Mouse (Mus musculus) thymus, postnatal 0 days (tissue): ENCODE measurements around the gene Chrne. TPM values are rescaled to one million over a fixed set of nuclear protein-coding genes. Genes with fewer than 3 reads are reported as not detected.

ENCODE experiments used
- DNase-seq: peaks from one replicate; pipeline ENCODE4 v3.0.0-alpha.2; 2015; ENCODE audit warnings: low spot score
- polyA plus RNA-seq: library from polyadenylated mRNA; unstranded; fragments of >200 nt; fragmentation: Nextera tagmentation; extraction: Ambion mirVana; gene quantifications from 2 replicates; pipeline ENCODE4 v1.2.1, GENCODE M21; 2015

The Chrne gene
- polyA plus RNA-seq, 1 experiment from 2014 or later = 1.1 TPM

- peak; percentile 81 for DNase-seq
Observed at GRCm38 (mm10) chr11:70652029-70652883, 33.2 kb upstream of the Chrne start.

GRCm38 (mm10) chr11:70651391-70651790, 32.4 kb upstream of the Chrne start:
- no peak for DNase-seq

- peak; percentile 68 for DNase-seq
Observed at GRCm38 (mm10) chr11:70650322-70651175, 31.5 kb upstream of the Chrne start.

GRCm38 (mm10) chr11:70649185-70649734, 30.2 kb upstream of the Chrne start:
- no peak for DNase-seq

GRCm38 (mm10) chr11:70648512-70648911, 29.5 kb upstream of the Chrne start:
- no peak for DNase-seq

GRCm38 (mm10) chr11:70647716-70648420, 28.9 kb upstream of the Chrne start:
- no peak for DNase-seq

- DNase-seq = peak; percentile 99
Observed at GRCm38 (mm10) chr11:70646691-70647650, 28.0 kb upstream of the Chrne start, which contains the start of the genes Rnf167 and Slc25a11. TSS of gene Rnf167 (plus strand) at chr11:70647235. TSS of gene Slc25a11 (minus strand) at chr11:70647479.

- DNase-seq = no peak
Observed at GRCm38 (mm10) chr11:70646259-70646555, 27.2 kb upstream of the Chrne start.

GRCm38 (mm10) chr11:70645461-70646258, 26.6 kb upstream of the Chrne start:
- DNase-seq = no peak

- no peak for DNase-seq
Observed at GRCm38 (mm10) chr11:70644564-70645103, 25.6 kb upstream of the Chrne start.

- no peak for DNase-seq
Observed at GRCm38 (mm10) chr11:70643051-70643450, 24.0 kb upstream of the Chrne start.

GRCm38 (mm10) chr11:70641241-70641640, 22.2 kb upstream of the Chrne start:
- no peak for DNase-seq

- DNase-seq = no peak
Observed at GRCm38 (mm10) chr11:70639976-70640375, 21.0 kb upstream of the Chrne start.

- DNase-seq = no peak
Observed at GRCm38 (mm10) chr11:70638714-70639278, 19.8 kb upstream of the Chrne start, which contains the start of gene Gp1ba. TSS of gene Gp1ba (plus strand) at chr11:70639122.

- DNase-seq = no peak
Observed at GRCm38 (mm10) chr11:70638293-70638692, 19.3 kb upstream of the Chrne start.

GRCm38 (mm10) chr11:70637764-70638163, 18.7 kb upstream of the Chrne start:
- DNase-seq = no peak

- no peak for DNase-seq
Observed at GRCm38 (mm10) chr11:70635601-70636000, 16.6 kb upstream of the Chrne start.

- no peak for DNase-seq
Observed at GRCm38 (mm10) chr11:70630129-70630528, 11.1 kb upstream of the Chrne start.

GRCm38 (mm10) chr11:70629557-70629956, 10.5 kb upstream of the Chrne start:
- DNase-seq = peak; percentile 59
